Mouse (Mus musculus): Measurements from ENCODE around the gene Ercc4. TPM values are rescaled to one million over a fixed set of nuclear protein-coding genes. Genes with fewer than 3 reads are reported as not detected.

The Ercc4 gene
- polyA plus RNA-seq, 1 experiment from 2014 or later, result 20.3 TPM

DNA sequence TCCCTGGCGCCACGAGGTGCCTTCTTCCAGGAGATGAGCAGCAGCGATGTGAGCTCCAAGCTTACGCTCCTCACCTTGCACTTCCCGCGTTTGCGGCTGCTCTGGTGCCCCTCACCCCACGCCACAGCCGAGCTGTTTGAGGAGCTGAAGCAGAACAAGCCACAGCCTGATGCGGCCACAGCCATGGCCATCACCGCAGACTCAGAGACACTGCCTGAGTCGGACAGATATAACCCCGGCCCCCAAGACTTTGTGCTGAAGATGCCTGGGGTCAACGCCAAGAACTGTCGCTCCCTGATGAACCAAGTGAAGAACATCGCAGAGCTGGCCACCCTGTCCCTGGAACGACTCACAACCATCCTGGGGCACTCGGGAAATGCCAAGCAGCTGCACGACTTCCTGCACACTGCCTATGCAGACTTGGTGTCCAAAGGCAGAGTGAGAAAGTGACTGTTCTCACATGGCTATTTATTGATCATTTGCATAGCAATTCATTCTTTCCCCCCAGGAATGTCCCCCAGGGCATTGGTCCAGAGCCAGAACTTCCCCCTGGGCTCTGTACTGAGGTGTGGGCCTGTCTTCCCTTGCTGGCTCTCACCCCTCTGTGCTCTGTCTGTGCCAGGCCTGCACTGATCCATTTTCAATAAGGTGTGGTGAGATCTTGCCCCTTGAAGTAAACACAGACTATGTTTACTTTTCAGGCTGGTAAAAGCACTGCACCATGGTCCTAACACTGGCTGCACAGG, 38.5 kb downstream of the Ercc4 start:
- in situ Hi-C loops (cut with MboI; ENCODE audit: low pct_unique_long_range_greater_than_20kb), result no loop called here
- TF ChIP-seq CTCF (IDR thresholded peaks at IDR 0.05), result no peak
- CTCF ChIA-PET, result interaction anchor here (0.9 to 2.7 kb wide), 3 partner anchors 10 to 29 kb away, joined by 3 to 15 read pairs (median 7); no protein-coding TSS in a partner anchor
- no peak for ATAC-seq
- POLR2A ChIA-PET, result no interaction called here
- H3K27me3 ChIP-seq, result no peaks in the 10 kb centered on the region
- no peak for DNase-seq (ENCODE audit: low read depth, low spot score)

DNA sequence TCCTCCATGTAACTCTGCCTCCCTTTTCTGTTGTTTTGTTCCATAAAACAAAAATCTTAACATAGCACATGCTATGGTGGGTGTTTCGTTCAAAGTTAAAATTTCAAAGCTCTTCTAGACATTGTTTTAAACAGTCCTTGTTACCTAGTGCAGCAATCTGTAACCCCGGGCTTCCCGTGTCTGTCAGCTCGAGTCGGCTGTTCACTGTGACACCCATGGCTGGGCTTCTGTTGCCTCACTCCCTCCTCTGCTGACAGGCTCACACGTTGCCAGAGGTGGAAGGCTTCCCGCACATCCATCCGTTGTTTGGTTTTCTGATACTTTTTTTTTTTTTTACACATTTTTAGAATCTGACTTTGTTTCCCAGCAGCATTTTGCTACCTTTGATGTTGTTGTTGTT, 40.5 kb downstream of the Ercc4 start:
- H3K27me3 ChIP-seq, result no peaks in the 10 kb centered on the region
- no peak for TF ChIP-seq CTCF (IDR thresholded peaks at IDR 0.05)
- ATAC-seq, result peak; percentile 32
- DNase-seq (ENCODE audit: low read depth, low spot score), result no peak
- in situ Hi-C loops (cut with MboI; ENCODE audit: low pct_unique_long_range_greater_than_20kb), result no loop called here
- CTCF ChIA-PET, result interaction anchor here (0.9 to 2.7 kb wide), 3 partner anchors 8 to 21 kb away, joined by 3 to 15 read pairs (median 4); no protein-coding TSS in a partner anchor
- POLR2A ChIA-PET, result interaction anchor here (0.7 to 1.1 kb wide), 4 partner anchors 9 to 316 kb away, joined by 3 to 6 read pairs (median 4); no protein-coding TSS in a partner anchor

DNA sequence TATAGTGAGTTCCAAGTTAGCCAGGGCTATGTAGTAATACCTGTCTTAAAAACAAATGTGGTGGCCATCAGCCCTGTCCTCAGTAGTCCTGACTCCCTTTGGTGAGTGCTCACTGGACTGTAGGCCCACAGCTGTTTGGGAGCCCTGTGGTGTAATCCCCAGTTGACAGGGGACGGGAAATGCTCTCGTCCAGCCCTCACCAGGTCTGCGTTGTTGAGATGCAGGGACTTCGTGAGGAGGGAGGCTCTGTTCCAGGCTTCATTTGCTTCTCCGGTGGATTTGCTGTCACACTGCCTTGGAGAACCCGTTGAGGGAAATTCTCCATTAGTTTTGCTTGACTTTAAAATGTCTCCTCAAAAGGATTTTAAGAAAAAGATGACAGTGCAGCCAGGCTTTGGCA, 41.3 kb downstream of the Ercc4 start:
- TF ChIP-seq CTCF (IDR thresholded peaks at IDR 0.05), result no peak
- DNase-seq (ENCODE audit: low read depth, low spot score) (no peak), ATAC-seq (no peak)
- CTCF ChIA-PET, result interaction anchor here (2.7 kb wide), 1 partner anchor 8 kb away, joined by 15 read pairs; no protein-coding TSS in a partner anchor
- in situ Hi-C loops (cut with MboI; ENCODE audit: low pct_unique_long_range_greater_than_20kb), result no loop called here
- H3K27me3 ChIP-seq, result no peaks in the 10 kb centered on the region
- POLR2A ChIA-PET, result interaction anchor here (0.7 kb wide), 3 partner anchors 8 to 315 kb away, joined by 3 to 4 read pairs (median 4); no protein-coding TSS in a partner anchor

DNA sequence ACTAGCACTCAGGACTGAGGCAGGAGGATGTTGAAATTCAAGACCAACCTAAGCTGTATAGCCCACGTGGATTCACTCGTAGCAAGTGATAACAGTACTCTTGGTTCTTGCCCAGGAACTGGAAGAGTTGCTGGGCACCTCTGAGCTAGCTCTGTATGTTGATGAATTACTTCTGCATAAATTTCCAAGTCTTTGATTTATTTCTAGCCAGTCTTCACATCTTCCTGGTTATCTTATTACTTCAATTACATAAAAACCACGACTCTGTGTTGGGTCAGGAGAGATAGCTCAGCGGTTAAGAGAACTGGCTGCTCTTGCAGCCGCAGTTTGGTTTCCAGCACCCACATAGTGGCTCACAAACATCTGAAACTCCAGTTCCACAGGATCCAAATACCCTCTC, 43.0 kb downstream of the Ercc4 start:
- no peak for TF ChIP-seq CTCF (IDR thresholded peaks at IDR 0.05)
- ATAC-seq, result no peak
- in situ Hi-C loops (cut with MboI; ENCODE audit: low pct_unique_long_range_greater_than_20kb), result no loop called here
- ChIA-PET CTCF (no interaction called here), POLR2A (no interaction called here)
- DNase-seq (ENCODE audit: low read depth, low spot score), result no peak
- no peaks in the 10 kb centered on the region for H3K27me3 ChIP-seq

DNA sequence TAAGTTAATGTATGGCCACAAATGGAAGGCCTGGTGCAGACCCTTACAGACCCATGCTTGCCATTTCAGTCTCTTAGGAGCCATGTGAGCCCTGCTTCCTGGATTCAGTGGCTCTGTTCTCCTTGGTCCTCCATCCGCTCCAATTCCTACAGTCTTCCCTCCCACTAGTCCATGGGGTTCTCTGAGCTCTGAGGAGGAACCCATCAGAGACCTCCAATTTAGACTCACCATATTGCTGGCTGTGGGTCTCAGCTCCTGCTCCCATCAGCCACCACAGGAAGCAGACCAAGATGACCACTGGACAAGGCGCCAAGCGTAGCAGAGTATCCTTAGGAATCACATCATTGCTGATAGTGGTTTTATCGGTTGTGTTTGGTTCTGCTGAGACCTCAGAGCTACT, 43.7 kb downstream of the Ercc4 start:
- ChIA-PET CTCF (no interaction called here), POLR2A (no interaction called here)
- in situ Hi-C loops (cut with MboI; ENCODE audit: low pct_unique_long_range_greater_than_20kb), result no loop called here
- H3K27me3 ChIP-seq, result no peaks in the 10 kb centered on the region
- no peak for ATAC-seq
- TF ChIP-seq CTCF (IDR thresholded peaks at IDR 0.05), result no peak
- DNase-seq (ENCODE audit: low read depth, low spot score), result no peak

GRCm38 (mm10) chr16:13154352-13154751, 44.9 kb downstream of the Ercc4 start:
- CTCF ChIA-PET, result no interaction called here
- no peaks in the 10 kb centered on the region for H3K27me3 ChIP-seq
- no peak for TF ChIP-seq CTCF (IDR thresholded peaks at IDR 0.05)
- DNase-seq (ENCODE audit: low read depth, low spot score) (no peak), ATAC-seq (no peak)
- POLR2A ChIA-PET, result interaction anchor here (0.5 to 0.6 kb wide), 3 partner anchors 87 to 1291 kb away, joined by 3 read pairs; partner anchors contain the start of genes 2900011O08Rik and Ifitm7
- in situ Hi-C loops (cut with MboI; ENCODE audit: low pct_unique_long_range_greater_than_20kb), result no loop called here

DNA sequence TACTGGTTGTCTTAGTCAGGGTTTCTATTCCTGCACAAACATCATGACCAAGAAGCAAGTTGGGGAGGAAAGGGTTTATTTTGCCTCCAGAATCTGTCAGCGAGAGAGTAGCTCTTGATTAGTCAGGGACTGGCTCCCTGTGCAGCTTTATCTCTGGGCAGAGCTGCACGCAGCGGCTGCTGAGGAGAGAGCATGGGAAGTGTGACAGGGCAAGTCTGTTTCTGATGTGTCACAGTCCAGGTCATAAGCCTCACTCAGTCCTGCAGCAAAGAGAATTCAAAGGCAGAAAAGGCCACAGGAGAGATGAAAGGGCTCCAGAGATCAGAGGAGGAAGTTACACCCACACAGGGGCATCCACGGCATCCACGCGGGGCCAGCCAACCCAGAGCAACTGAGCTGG, 47.8 kb downstream of the Ercc4 start:
- in situ Hi-C loops (cut with MboI; ENCODE audit: low pct_unique_long_range_greater_than_20kb), result loop anchor here (5.0 kb wide), 1 partner anchor 250 kb away; no protein-coding TSS in a partner anchor
- ChIA-PET CTCF (interaction anchor here (1.6 to 3.1 kb wide), 5 partner anchors 8 to 252 kb away, joined by 7 to 15 read pairs (median 8); no protein-coding TSS in a partner anchor), POLR2A (no interaction called here)
- no peaks in the 10 kb centered on the region for H3K27me3 ChIP-seq
- no peak for DNase-seq (ENCODE audit: low read depth, low spot score)
- ATAC-seq, result no peak
- TF ChIP-seq CTCF (IDR thresholded peaks at IDR 0.05), result no peak

GRCm38 (mm10) chr16:13158153-13158670, 48.7 kb downstream of the Ercc4 start:
- CTCF ChIA-PET, result interaction anchor here (1.0 to 3.1 kb wide), 13 partner anchors 9 to 281 kb away, joined by 3 to 15 read pairs (median 5); no protein-coding TSS in a partner anchor
- no peaks in the 10 kb centered on the region for H3K27me3 ChIP-seq
- ATAC-seq (no peak), DNase-seq (ENCODE audit: low read depth, low spot score) (no peak)
- in situ Hi-C loops (cut with MboI; ENCODE audit: low pct_unique_long_range_greater_than_20kb), result loop anchor here (5.0 kb wide), 1 partner anchor 249 kb away; no protein-coding TSS in a partner anchor
- TF ChIP-seq CTCF (IDR thresholded peaks at IDR 0.05), result no peak
- POLR2A ChIA-PET, result interaction anchor here (0.7 to 1.0 kb wide), 2 partner anchors 8 to 39 kb away, joined by 4 read pairs; no protein-coding TSS in a partner anchor

DNA sequence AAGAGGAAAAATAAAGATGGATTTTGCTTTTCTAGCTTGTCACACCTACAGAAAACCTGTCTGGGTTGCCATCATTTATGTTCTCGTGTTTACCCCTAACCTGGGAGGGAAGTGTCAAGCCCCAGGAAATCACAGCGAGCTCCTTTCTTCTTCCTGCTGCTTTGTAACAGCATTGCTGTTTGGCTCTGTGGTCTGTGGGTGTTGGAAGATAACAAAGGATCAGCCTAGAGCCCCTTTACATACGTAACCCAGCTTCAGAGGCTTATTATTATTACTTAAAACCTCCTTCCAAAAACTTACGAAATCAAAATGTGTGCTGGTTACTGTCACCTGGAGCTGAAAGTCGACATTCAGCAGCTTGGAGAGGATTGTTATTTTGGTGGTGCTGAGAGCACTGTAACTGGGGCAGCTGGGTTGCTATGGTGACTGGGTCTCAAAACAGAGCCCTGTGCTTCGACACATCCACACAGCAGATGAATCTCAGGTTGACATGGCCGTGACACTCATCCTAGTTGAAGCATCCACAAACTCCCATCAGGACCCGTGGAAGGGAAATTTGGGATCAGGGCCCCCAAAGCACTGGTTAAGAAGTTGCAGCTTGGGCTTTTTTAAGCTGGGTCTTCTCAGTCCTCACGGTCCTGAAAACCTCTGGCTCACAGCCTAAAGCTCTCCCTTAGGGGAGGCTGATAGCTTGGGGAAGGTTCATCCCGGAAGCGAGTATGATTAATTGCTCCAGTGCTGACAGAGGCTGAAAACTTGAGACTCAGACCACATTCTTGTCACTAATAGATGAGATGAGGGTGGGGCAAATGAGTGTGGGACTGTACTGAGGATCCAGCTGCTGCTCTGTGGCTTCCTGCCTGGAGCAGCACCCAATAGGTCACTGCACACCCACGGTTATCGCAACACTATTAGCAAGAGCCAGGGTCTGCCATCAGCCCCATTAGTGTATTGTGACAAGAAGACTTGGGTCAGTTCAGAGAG, 49.7 kb downstream of the Ercc4 start:
- no peak for ATAC-seq
- ChIA-PET POLR2A (interaction anchor here (0.7 to 1.0 kb wide), 2 partner anchors 9 to 192 kb away, joined by 3 to 4 read pairs; no protein-coding TSS in a partner anchor), CTCF (interaction anchor here (1.1 to 3.1 kb wide), 13 partner anchors 10 to 280 kb away, joined by 3 to 15 read pairs (median 5); no protein-coding TSS in a partner anchor)
- H3K27me3 ChIP-seq, result no peaks in the 10 kb centered on the region
- in situ Hi-C loops (cut with MboI; ENCODE audit: low pct_unique_long_range_greater_than_20kb), result loop anchor here (5.0 kb wide), 1 partner anchor 248 kb away; no protein-coding TSS in a partner anchor
- TF ChIP-seq CTCF (IDR thresholded peaks at IDR 0.05), result no peak
- DNase-seq (ENCODE audit: low read depth, low spot score), result no peak

All from Patski (cell line).